Mouse (Mus musculus) C2C12 (cell line): Measurements from ENCODE around the gene Rpl4.

ENCODE experiments used
- CEBPB ChIP-seq: IDR thresholded peaks from one replicate; pipeline ENCODE4 v1.6.1; 2011; ENCODE audit warnings: low read depth, mild to moderate bottlenecking, control low read depth, moderate library complexity
- CTCF ChIP-seq: IDR thresholded peaks from one replicate; pipeline ENCODE4 v1.5.1; 2011; ENCODE audit not compliant: control insufficient read depth, insufficient read depth, insufficient read length
- MAX ChIP-seq: IDR thresholded peaks from one replicate; pipeline ENCODE4 v1.6.1; 2011; ENCODE audit warnings: mild to moderate bottlenecking, control low read depth

DNA sequence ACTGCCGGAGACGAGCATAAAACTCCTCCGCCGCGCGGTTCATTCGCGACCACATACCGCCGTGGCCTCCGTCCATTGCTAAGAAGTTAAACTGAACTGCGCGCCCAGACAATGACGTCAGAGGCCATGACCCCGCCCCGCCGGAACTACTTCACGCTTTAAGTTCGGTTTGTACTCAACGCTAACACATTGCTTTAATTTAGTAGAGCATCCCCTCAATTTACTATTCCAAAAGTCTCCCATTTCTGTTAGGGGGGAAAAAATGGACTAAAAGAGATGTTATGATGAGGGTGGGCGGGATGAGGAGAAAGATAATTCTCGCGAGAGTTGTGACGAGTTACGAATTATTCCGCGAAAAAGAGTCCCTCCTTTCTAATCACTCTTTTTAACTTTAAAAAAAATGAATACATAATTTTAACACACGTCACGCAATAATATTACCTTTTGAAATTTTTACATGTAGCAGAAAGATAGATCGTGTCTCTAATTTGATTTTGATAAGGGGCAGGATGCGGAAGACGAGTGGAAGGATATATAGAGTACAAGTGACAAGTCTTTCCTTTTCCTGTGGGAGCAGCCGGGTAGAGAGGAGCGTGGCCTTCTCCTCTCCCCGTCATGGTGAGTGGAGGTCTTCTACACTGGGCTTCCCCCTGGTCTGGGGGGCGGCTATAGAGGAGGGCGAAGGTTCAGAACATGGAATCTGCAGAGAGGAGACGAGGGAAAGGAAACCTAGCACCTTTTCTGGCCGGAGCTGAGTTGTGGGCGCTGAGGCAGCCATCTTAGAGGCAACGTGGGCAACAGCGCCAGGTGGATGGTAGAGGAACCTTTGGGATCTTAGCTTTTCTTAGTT, at the start of gene Rpl4, which contains the start of gene Zwilch:
- TF ChIP-seq CTCF (no peak), CEBPB (no peak), MAX (peak; percentile 84)
